Mouse (Mus musculus): ENCODE data around the gene Mex3a. TPM values are rescaled to one million over a fixed set of nuclear protein-coding genes. Genes with fewer than 3 reads are reported as not detected.

Mex3a gene
- total and polyA plus RNA-seq, 3 experiments: 1.1 to 4.9 (median 2.5) TPM

DNA sequence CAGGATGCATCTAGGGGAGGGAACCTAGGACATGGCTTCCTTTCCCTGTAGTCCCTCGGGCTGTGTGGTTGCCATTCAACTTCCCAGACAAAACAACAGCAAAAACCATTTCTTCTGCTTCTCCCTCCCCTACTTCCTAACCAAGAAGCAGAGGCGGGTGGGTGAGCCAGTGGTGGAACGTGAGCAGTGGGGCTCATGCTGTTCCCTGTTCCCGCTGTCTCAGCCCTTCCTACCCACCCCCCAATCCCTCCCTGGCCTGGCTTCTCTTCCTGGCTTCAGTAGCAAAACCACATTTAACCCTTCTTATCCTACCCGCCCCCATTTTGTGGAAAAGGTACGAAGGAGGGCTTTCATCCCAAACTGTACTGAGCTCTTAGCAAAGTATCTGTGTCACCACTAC lies 27.1 kb upstream of the Mex3a start:
- dilution Hi-C loops (cut with MboI; ENCODE audit: extremely low pct_ligation_motif_present, extremely low pct_unique_long_range_greater_than_20kb, low sequenced_read_pairs) (no loop called here), in situ Hi-C loops (cut with MboI; ENCODE audit: low pct_ligation_motif_present, low pct_unique_long_range_greater_than_20kb, low sequenced_read_pairs) (no loop called here)
- Histone ChIP-seq H3K4me3 (replicated peaks in 1 of 3; ENCODE audit: low read depth in 2 of 3, low read length in 2 of 3, poor library complexity in 1 of 3) (no peak overlapping the region), H3K9ac (ENCODE audit: insufficient read depth, low read depth) (no peak overlapping the region), H3K9me3 (replicated peaks; ENCODE audit: low read length) (no peaks in the 10 kb centered on the region), H3K4me2 (ENCODE audit: insufficient read depth, low read depth, poor library complexity, severe bottlenecking) (no peak overlapping the region), H3K79me2 (replicated peaks; ENCODE audit: control insufficient read depth, extremely low read depth, insufficient read depth, poor library complexity, severe bottlenecking) (no peaks in the 10 kb centered on the region; the same call in 1 of the 2 replicates), H3K4me1 (ENCODE audit: control insufficient read depth in 1 of 2, insufficient read depth in 2 of 2) (peaks cover 12 to 75% of the 10 kb centered on the region in 2 experiments), H3K36me3 (replicated peaks in 1 of 2; ENCODE audit: control insufficient read depth in 1 of 2, insufficient read depth in 1 of 2, low read length in 1 of 2) (no peaks in the 10 kb centered on the region), H3K27ac (ENCODE audit: insufficient read depth, low read depth) (no peak overlapping the region), H3K27me3 (replicated peaks) (peaks cover 10% of the 10 kb centered on the region)
- TF ChIP-seq CTCF (conservative IDR thresholded peaks at IDR 0.05 in 1 of 2, IDR thresholded peaks at IDR 0.05 in 1 of 2; ENCODE audit: low read depth in 2 of 2, low read length in 2 of 2): no peak
- TF ChIP-seq POLR2A (IDR thresholded peaks at IDR 0.05; ENCODE audit: low read depth, low read length): no peak
- TF ChIP-seq CHD1 (IDR thresholded peaks at IDR 0.05; ENCODE audit: low read depth, low read length): no peak
- no peak for TF ChIP-seq ZMIZ1 (IDR thresholded peaks at IDR 0.05; ENCODE audit: low read depth, low read length)
- TF ChIP-seq MYC (IDR thresholded peaks at IDR 0.05; ENCODE audit: low read depth, low read length): no peak
- TF ChIP-seq E2F4 (IDR thresholded peaks at IDR 0.05; ENCODE audit: insufficient replicate concordance, low read depth, low read length): no peak
- TF ChIP-seq NRF1 (IDR thresholded peaks at IDR 0.05; ENCODE audit: low read depth, low read length): no peak
- no peak for TF ChIP-seq ZNF384 (IDR thresholded peaks at IDR 0.05; ENCODE audit: low read depth, low read length)
- TF ChIP-seq POLR2AphosphoS2 (IDR thresholded peaks at IDR 0.05; ENCODE audit: low read depth, low read length): no peak
- no peak for TF ChIP-seq RAD21 (IDR thresholded peaks at IDR 0.05; ENCODE audit: low read depth, low read length)
- no peak for TF ChIP-seq USF1 (IDR thresholded peaks at IDR 0.05; ENCODE audit: low read depth, low read length)
- DNase-seq (ENCODE audit: extremely low read depth): no peak

DNA sequence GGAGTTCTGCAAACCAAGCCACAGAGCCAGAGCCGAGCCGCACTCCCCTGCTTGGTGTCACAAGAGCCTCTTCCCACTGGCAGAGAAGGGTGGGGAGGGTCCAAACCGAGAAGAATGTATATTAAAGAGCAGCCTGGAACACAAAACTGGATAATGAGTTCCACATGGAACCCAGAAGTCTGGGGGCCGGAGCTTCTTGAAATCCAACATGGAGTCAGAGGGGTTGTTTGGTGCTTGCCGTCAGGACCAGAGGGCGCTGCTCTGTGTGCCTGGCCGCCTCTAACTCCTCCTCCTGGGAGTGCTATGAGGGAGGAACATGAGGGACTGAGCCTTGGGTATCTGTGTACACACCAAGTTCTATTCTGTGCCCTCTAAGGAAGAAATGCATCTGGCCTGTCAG lies 26.4 kb upstream of the Mex3a start:
- in situ Hi-C loops (cut with MboI; ENCODE audit: low pct_ligation_motif_present, low pct_unique_long_range_greater_than_20kb, low sequenced_read_pairs) (no loop called here), dilution Hi-C loops (cut with MboI; ENCODE audit: extremely low pct_ligation_motif_present, extremely low pct_unique_long_range_greater_than_20kb, low sequenced_read_pairs) (no loop called here)
- peaks cover 18 to 80% of the 10 kb centered on the region in 2 experiments for H3K4me1 ChIP-seq (ENCODE audit: control insufficient read depth in 1 of 2, insufficient read depth in 2 of 2)
- no peak overlapping the region for H3K4me3 ChIP-seq (replicated peaks in 1 of 3; ENCODE audit: low read depth in 2 of 3, low read length in 2 of 3, poor library complexity in 1 of 3)
- no peak for DNase-seq (ENCODE audit: extremely low read depth)
- no peak overlapping the region for H3K4me2 ChIP-seq (ENCODE audit: insufficient read depth, low read depth, poor library complexity, severe bottlenecking)
- no peak overlapping the region for H3K9ac ChIP-seq (ENCODE audit: insufficient read depth, low read depth)
- no peaks in the 10 kb centered on the region for H3K36me3 ChIP-seq (replicated peaks in 1 of 2; ENCODE audit: control insufficient read depth in 1 of 2, insufficient read depth in 1 of 2, low read length in 1 of 2)
- no peak for TF ChIP-seq SMC3 (IDR thresholded peaks at IDR 0.05; ENCODE audit: low read depth, low read length)
- 0 out of 4 replicates have a peak, but pooled peaks of 1 of the 2 experiments have one; percentile 14 for TF ChIP-seq CTCF (conservative IDR thresholded peaks at IDR 0.05 in 1 of 2, IDR thresholded peaks at IDR 0.05 in 1 of 2; ENCODE audit: low read depth in 2 of 2, low read length in 2 of 2)
- H3K27me3 ChIP-seq (replicated peaks): peaks cover 10% of the 10 kb centered on the region
- H3K9me3 ChIP-seq (replicated peaks; ENCODE audit: low read length): no peaks in the 10 kb centered on the region
- no peaks in the 10 kb centered on the region; the same call in 1 of the 2 replicates for H3K79me2 ChIP-seq (replicated peaks; ENCODE audit: control insufficient read depth, extremely low read depth, insufficient read depth, poor library complexity, severe bottlenecking)
- H3K27ac ChIP-seq (ENCODE audit: insufficient read depth, low read depth): no peak overlapping the region

- Histone ChIP-seq H3K9ac (ENCODE audit: insufficient read depth, low read depth) (peak overlapping the region; percentile 51; the same call in 1 of the 2 replicates), H3K4me2 (ENCODE audit: insufficient read depth, low read depth, poor library complexity, severe bottlenecking) (peak overlapping the region; percentile 87), H3K4me3 (replicated peaks in 1 of 3; ENCODE audit: low read depth in 2 of 3, low read length in 2 of 3, poor library complexity in 1 of 3) (peak overlapping the region; percentile 49 to 61 (median 57)), H3K79me2 (replicated peaks; ENCODE audit: control insufficient read depth, extremely low read depth, insufficient read depth, poor library complexity, severe bottlenecking) (no peaks in the 10 kb centered on the region), H3K36me3 (replicated peaks in 1 of 2; ENCODE audit: control insufficient read depth in 1 of 2, insufficient read depth in 1 of 2, low read length in 1 of 2) (no peaks in the 10 kb centered on the region), H3K27me3 (replicated peaks) (no peaks in the 10 kb centered on the region), H3K4me1 (ENCODE audit: control insufficient read depth in 1 of 2, insufficient read depth in 2 of 2) (peaks cover 27 to 80% of the 10 kb centered on the region in 2 experiments), H3K27ac (ENCODE audit: insufficient read depth, low read depth) (peak overlapping the region; percentile 74), H3K9me3 (replicated peaks; ENCODE audit: low read length) (no peaks in the 10 kb centered on the region)
- no peak for TF ChIP-seq TBP (conservative IDR thresholded peaks at IDR 0.05; ENCODE audit: low read depth, low read length)
- in situ Hi-C loops (cut with MboI; ENCODE audit: low pct_ligation_motif_present, low pct_unique_long_range_greater_than_20kb, low sequenced_read_pairs): no loop called here
- DNase-seq (ENCODE audit: extremely low read depth): no peak
- dilution Hi-C loops (cut with MboI; ENCODE audit: extremely low pct_ligation_motif_present, extremely low pct_unique_long_range_greater_than_20kb, low sequenced_read_pairs): no loop called here
Measured at GRCm38 (mm10) chr3:88509250-88509649, 22.9 kb upstream of the Mex3a start.

Data from CH12.LX (cell line).